Mouse (Mus musculus): Measurements from ENCODE around the gene Radil.
A peak's percentile ranks its signal among the peaks of the same experiment; 100 is the strongest.

The Radil gene

GRCm38 (mm10) chr5:142545014-142545795 is 5.7 kb downstream of the Radil start:
- no peak for DNase-seq (ENCODE audit: low spot score in 2 of 2)

- no peak for DNase-seq (ENCODE audit: low spot score in 2 of 2)
Measured at GRCm38 (mm10) chr5:142537286-142537685, 13.6 kb downstream of the Radil start.

- no peak for DNase-seq (ENCODE audit: low spot score in 2 of 2)
Measured at GRCm38 (mm10) chr5:142535388-142535787, 15.5 kb downstream of the Radil start.

DNA sequence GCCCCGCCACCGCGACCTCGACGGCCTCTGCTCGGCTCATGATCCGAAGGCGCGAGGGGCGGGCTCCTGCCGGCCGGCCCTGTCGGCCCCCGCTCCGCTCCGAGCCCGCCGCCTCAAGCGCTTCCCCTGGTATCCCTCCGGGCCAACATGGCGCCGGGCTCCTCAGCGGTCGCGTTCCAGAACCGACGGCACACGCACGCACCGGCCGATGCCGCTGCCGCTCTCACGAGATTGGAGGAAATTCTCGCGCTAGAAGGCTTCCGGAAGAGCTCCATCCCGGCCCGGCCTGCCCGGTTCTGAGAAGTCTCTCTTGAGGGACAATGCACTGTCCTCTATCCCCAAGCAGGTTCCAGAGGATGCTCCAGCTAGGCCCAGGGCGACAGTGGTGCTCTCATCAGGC is 21.0 kb downstream of the Radil start, which contains the start of gene Papolb:
Gene Papolb, minus strand, starts transcription at position 162 of the 400 bp plus-strand sequence.
- DNase-seq (ENCODE audit: low spot score in 2 of 2): no peak

GRCm38 (mm10) chr5:142524711-142525464 is 26.0 kb downstream of the Radil start:
- no peak for DNase-seq (ENCODE audit: low spot score in 2 of 2)

DNA sequence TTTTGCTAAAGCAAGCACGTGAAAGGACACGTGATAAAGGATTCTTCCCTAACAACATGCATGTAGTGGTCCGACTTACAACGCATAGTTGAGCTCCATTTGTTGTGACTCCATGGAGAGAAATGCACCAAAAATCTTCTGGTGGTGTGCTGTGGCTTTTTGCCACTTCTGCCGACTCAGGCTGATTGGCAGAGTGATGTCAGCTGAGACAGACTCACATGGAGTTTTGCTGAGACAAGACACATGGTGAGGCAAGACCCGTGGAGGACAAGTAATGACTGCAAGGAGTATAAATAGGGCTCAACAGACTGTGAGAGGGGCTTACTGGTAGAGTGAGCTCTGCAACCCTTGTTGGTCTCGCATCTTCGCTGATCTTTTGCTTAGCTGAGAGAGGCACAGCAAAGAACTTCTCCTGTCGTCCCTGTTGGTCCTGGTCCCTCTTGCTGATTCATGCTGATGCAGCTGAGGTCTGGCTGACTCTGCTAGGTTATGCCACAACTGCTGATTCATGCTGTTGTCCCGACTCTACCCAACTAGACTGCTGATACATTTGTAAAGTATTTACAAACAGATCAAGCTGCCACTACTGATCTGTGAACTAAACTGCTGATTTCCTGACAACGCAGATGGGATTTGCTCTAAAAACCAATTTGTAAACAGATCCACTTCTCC is 29.6 kb downstream of the Radil start:
- DNase-seq (ENCODE audit: low spot score in 2 of 2): no peak

GRCm38 (mm10) chr5:142520360-142520759 is 30.5 kb downstream of the Radil start:
- DNase-seq (ENCODE audit: low spot score in 2 of 2): no peak

- DNase-seq (ENCODE audit: low spot score in 2 of 2): peak; percentile 36 to 50
Measured at GRCm38 (mm10) chr5:142518973-142519372, 31.9 kb downstream of the Radil start.

DNA sequence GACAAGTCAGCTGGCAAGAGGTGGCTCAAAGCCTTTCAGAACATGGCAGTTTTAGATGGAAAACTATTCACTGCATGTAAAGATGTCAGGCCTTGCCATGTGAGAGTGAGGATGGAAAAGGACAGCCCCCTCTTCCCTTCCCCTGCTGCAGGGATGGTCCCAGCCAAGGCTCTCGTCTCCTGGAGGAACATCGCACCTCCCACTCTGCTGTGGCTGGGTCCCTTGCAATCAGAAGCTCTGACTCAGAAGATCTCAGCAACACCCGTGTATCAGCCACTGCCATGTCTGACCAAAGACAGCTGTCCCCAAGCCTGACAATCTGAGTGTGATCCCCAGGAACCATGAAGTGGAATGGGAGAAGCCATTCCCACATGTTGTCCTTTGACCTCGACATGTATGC is 38.8 kb downstream of the Radil start:
- peak in 1 of 2 experiments; percentile 22 for DNase-seq (ENCODE audit: low spot score in 2 of 2)

GRCm38 (mm10) chr5:142510061-142510414 is 40.9 kb downstream of the Radil start:
- DNase-seq (ENCODE audit: low spot score in 2 of 2): no peak

- DNase-seq (ENCODE audit: low spot score in 2 of 2): no peak
Measured at GRCm38 (mm10) chr5:142509141-142510060, 41.5 kb downstream of the Radil start.

GRCm38 (mm10) chr5:142505695-142506423 is 45.0 kb downstream of the Radil start:
- no peak for DNase-seq (ENCODE audit: low spot score in 2 of 2)

- peak; percentile 39 to 48 for DNase-seq (ENCODE audit: low spot score in 2 of 2)
Measured at GRCm38 (mm10) chr5:142504175-142504574, 46.7 kb downstream of the Radil start.

- DNase-seq (ENCODE audit: low spot score in 2 of 2): peak; percentile 66 to 91
Measured at GRCm38 (mm10) chr5:142502414-142502813, 48.5 kb downstream of the Radil start.

GRCm38 (mm10) chr5:142500918-142501317 is 50.0 kb downstream of the Radil start:
- DNase-seq (ENCODE audit: low spot score in 2 of 2): no peak

DNA sequence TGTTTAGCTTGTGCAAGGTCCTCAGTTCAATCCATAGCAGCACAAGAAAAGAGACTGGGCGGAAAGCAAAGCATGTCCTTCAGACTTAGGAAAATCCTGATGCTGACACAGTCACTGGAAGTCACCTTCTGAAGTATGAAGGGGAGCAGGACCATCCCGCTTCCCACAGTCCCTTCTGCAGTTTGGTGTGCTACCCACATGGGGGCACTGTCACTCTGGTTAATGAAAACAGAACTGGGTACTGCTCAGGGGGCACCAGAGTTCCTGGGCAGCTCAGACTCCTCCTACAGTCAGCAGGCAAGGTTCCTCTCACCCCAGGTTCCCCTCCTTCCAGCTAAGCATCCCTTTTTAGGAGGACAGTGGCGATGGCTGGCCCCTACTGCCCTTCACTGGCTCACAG is 51.9 kb downstream of the Radil start:
- DNase-seq (ENCODE audit: low spot score in 2 of 2): peak in 1 of 2 experiments; percentile 30

DNA sequence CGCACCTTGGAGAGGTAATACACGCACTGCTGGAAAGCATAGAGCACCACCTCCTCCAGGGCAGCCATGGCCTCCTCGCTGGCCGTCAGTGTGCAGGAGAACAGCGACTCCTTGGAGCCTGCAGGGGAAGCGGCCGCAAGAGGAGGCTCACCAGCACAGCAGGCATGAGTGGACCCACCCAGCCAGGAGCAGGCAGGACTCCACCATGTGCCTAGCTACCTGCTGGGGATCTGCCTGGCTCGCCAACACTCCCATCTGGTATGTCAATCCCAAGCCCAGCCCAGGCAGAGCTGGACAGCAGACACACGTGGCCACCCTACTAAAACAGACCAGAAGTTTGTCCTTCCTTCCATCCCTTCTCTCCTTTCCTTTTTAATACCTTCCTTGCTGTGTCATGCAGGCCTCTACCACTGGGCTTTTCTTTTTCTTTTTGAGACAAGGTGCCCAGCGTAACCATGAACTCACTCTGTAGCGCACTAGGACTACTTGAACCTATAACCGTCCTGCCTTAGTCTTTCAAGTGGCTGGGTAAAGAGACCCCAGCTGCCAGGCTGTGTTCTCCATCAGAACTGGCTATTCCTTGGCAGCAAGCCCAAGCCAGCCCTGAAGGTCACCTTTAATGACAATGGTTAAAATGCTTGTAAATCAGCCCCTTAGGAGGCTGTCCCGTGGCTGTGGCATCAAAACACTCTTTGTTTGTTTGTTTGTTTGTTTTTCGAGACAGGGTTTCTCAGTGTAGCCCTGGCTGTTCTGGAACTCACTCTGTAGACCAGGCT is 55.4 kb downstream of the Radil start:
- no peak for DNase-seq (ENCODE audit: low spot score in 2 of 2)

- DNase-seq (ENCODE audit: low spot score in 2 of 2): no peak
Measured at GRCm38 (mm10) chr5:142493307-142493706, 57.6 kb downstream of the Radil start.

GRCm38 (mm10) chr5:142489955-142490707 is 60.8 kb downstream of the Radil start:
- no peak for DNase-seq (ENCODE audit: low spot score in 2 of 2)

Measured in frontal cortex, postnatal 36 days (tissue).